Mouse (Mus musculus): ENCODE data around the gene Rpap2. TPM values are rescaled to one million over a fixed set of nuclear protein-coding genes. Genes with fewer than 3 reads are reported as not detected.

Gene Rpap2
- polyA plus RNA-seq, 1 experiment, result 9.7 TPM

GRCm38 (mm10) chr5:107687592-107688498 is 90.7 kb downstream of the Rpap2 start:
- H3K79me2 ChIP-seq (ENCODE audit: control insufficient read depth, insufficient read depth), result no peaks in the 10 kb centered on the region
- H3K4me3 ChIP-seq, result peak overlapping the region; percentile 28
- TF ChIP-seq SRF (IDR thresholded peaks at IDR 0.05; ENCODE audit: control insufficient read depth, insufficient read length, low read depth), result no peak
- TF ChIP-seq MYOG (IDR thresholded peaks at IDR 0.05; ENCODE audit: control insufficient read depth in 1 of 3, insufficient read depth in 1 of 3, insufficient read length in 2 of 3, low read depth in 2 of 3), result peak; percentile 22 to 71 (median 31)
- no peak for TF ChIP-seq CEBPB (IDR thresholded peaks at IDR 0.05; ENCODE audit: insufficient read depth, poor library complexity, severe bottlenecking)
- no peak for TF ChIP-seq TCF3 (IDR thresholded peaks at IDR 0.05; ENCODE audit: insufficient read length, low read depth)
- TF ChIP-seq POLR2AphosphoS2 (IDR thresholded peaks at IDR 0.05; ENCODE audit: insufficient read length, low read depth), result no peak
- TF ChIP-seq REST (IDR thresholded peaks at IDR 0.05; ENCODE audit: insufficient read depth, insufficient read length), result no peak
- TF ChIP-seq MYOD1 (IDR thresholded peaks at IDR 0.05; ENCODE audit: control insufficient read depth in 1 of 3, insufficient read length in 2 of 3, low read depth in 2 of 3), result peak in 2 of 3 experiments; percentile 21 to 87
- TF ChIP-seq MAX (IDR thresholded peaks at IDR 0.05; ENCODE audit: low read depth), result peak; percentile 77
- no peak for TF ChIP-seq USF1 (IDR thresholded peaks at IDR 0.05; ENCODE audit: low read depth)
- TF ChIP-seq POLR2A (IDR thresholded peaks at IDR 0.05; ENCODE audit: insufficient read length, low read depth), result peak; percentile 64
- no peak for TF ChIP-seq TCF12 (IDR thresholded peaks at IDR 0.05; ENCODE audit: insufficient read depth, poor library complexity, severe bottlenecking)
- no peak for TF ChIP-seq E2F4 (IDR thresholded peaks at IDR 0.05; ENCODE audit: insufficient read depth)
- H3K4me2 ChIP-seq (ENCODE audit: low read depth), result peak overlapping the region; percentile 78
- H3K27me3 ChIP-seq (ENCODE audit: control insufficient read depth, insufficient read depth, insufficient read length), result no peaks in the 10 kb centered on the region
- H3ac ChIP-seq (ENCODE audit: control insufficient read depth, insufficient read length), result no peak overlapping the region
- no peaks in the 10 kb centered on the region for H3K36me3 ChIP-seq (ENCODE audit: control insufficient read depth, insufficient read depth)

GRCm38 (mm10) chr5:107688499-107688866 is 91.3 kb downstream of the Rpap2 start:
- H3K79me2 ChIP-seq (ENCODE audit: control insufficient read depth, insufficient read depth), result no peaks in the 10 kb centered on the region
- peak overlapping the region; percentile 28 for H3K4me3 ChIP-seq
- H3K27me3 ChIP-seq (ENCODE audit: control insufficient read depth, insufficient read depth, insufficient read length), result no peaks in the 10 kb centered on the region
- no peaks in the 10 kb centered on the region for H3K36me3 ChIP-seq (ENCODE audit: control insufficient read depth, insufficient read depth)
- H3K4me2 ChIP-seq (ENCODE audit: low read depth), result peak overlapping the region; percentile 78
- TF ChIP-seq TCF12 (IDR thresholded peaks at IDR 0.05; ENCODE audit: insufficient read depth, poor library complexity, severe bottlenecking) (no peak), SRF (IDR thresholded peaks at IDR 0.05; ENCODE audit: control insufficient read depth, insufficient read length, low read depth) (no peak), POLR2A (IDR thresholded peaks at IDR 0.05; ENCODE audit: insufficient read length, low read depth) (no peak), E2F4 (IDR thresholded peaks at IDR 0.05; ENCODE audit: insufficient read depth) (no peak), TCF3 (IDR thresholded peaks at IDR 0.05; ENCODE audit: insufficient read length, low read depth) (no peak), MAX (IDR thresholded peaks at IDR 0.05; ENCODE audit: low read depth) (no peak), USF1 (IDR thresholded peaks at IDR 0.05; ENCODE audit: low read depth) (no peak), CEBPB (IDR thresholded peaks at IDR 0.05; ENCODE audit: insufficient read depth, poor library complexity, severe bottlenecking) (no peak), POLR2AphosphoS2 (IDR thresholded peaks at IDR 0.05; ENCODE audit: insufficient read length, low read depth) (no peak)
- H3ac ChIP-seq (ENCODE audit: control insufficient read depth, insufficient read length), result no peak overlapping the region

- TF ChIP-seq MYOD1 (IDR thresholded peaks at IDR 0.05; ENCODE audit: control insufficient read depth in 1 of 3, insufficient read length in 2 of 3, low read depth in 2 of 3), result no peak
- TF ChIP-seq POLR2AphosphoS2 (IDR thresholded peaks at IDR 0.05; ENCODE audit: insufficient read length, low read depth), result no peak
- no peak for TF ChIP-seq E2F4 (IDR thresholded peaks at IDR 0.05; ENCODE audit: insufficient read depth)
- no peak for TF ChIP-seq REST (IDR thresholded peaks at IDR 0.05; ENCODE audit: insufficient read depth, insufficient read length)
- TF ChIP-seq MAX (IDR thresholded peaks at IDR 0.05; ENCODE audit: low read depth), result no peak
- no peak for TF ChIP-seq SRF (IDR thresholded peaks at IDR 0.05; ENCODE audit: control insufficient read depth, insufficient read length, low read depth)
- no peak for TF ChIP-seq CEBPB (IDR thresholded peaks at IDR 0.05; ENCODE audit: insufficient read depth, poor library complexity, severe bottlenecking)
- no peak for TF ChIP-seq USF1 (IDR thresholded peaks at IDR 0.05; ENCODE audit: low read depth)
- TF ChIP-seq POLR2A (IDR thresholded peaks at IDR 0.05; ENCODE audit: insufficient read length, low read depth), result no peak
- TF ChIP-seq MYOG (IDR thresholded peaks at IDR 0.05; ENCODE audit: control insufficient read depth in 1 of 3, insufficient read depth in 1 of 3, insufficient read length in 2 of 3, low read depth in 2 of 3), result no peak
- TF ChIP-seq TCF12 (IDR thresholded peaks at IDR 0.05; ENCODE audit: insufficient read depth, poor library complexity, severe bottlenecking), result no peak
- TF ChIP-seq TCF3 (IDR thresholded peaks at IDR 0.05; ENCODE audit: insufficient read length, low read depth), result no peak
- no peak overlapping the region for H3K4me3 ChIP-seq
- no peaks in the 10 kb centered on the region for H3K27me3 ChIP-seq (ENCODE audit: control insufficient read depth, insufficient read depth, insufficient read length)
- no peak overlapping the region for H3K4me2 ChIP-seq (ENCODE audit: low read depth)
- no peaks in the 10 kb centered on the region for H3K36me3 ChIP-seq (ENCODE audit: control insufficient read depth, insufficient read depth)
- no peaks in the 10 kb centered on the region for H3K79me2 ChIP-seq (ENCODE audit: control insufficient read depth, insufficient read depth)
- no peak overlapping the region for H3ac ChIP-seq (ENCODE audit: control insufficient read depth, insufficient read length)
Observed at GRCm38 (mm10) chr5:107695019-107695418, 97.8 kb downstream of the Rpap2 start.

GRCm38 (mm10) chr5:107698888-107699287 is 101.7 kb downstream of the Rpap2 start:
- H3K4me2 ChIP-seq (ENCODE audit: low read depth), result no peak overlapping the region
- no peak overlapping the region for H3ac ChIP-seq (ENCODE audit: control insufficient read depth, insufficient read length)
- no peak for TF ChIP-seq POLR2A (IDR thresholded peaks at IDR 0.05; ENCODE audit: insufficient read length, low read depth)
- TF ChIP-seq SRF (IDR thresholded peaks at IDR 0.05; ENCODE audit: control insufficient read depth, insufficient read length, low read depth), result no peak
- no peak for TF ChIP-seq CEBPB (IDR thresholded peaks at IDR 0.05; ENCODE audit: insufficient read depth, poor library complexity, severe bottlenecking)
- TF ChIP-seq TCF3 (IDR thresholded peaks at IDR 0.05; ENCODE audit: insufficient read length, low read depth), result no peak
- TF ChIP-seq E2F4 (IDR thresholded peaks at IDR 0.05; ENCODE audit: insufficient read depth), result no peak
- TF ChIP-seq USF1 (IDR thresholded peaks at IDR 0.05; ENCODE audit: low read depth), result no peak
- TF ChIP-seq REST (IDR thresholded peaks at IDR 0.05; ENCODE audit: insufficient read depth, insufficient read length), result no peak
- no peak for TF ChIP-seq MYOD1 (IDR thresholded peaks at IDR 0.05; ENCODE audit: control insufficient read depth in 1 of 3, insufficient read length in 2 of 3, low read depth in 2 of 3)
- no peak for TF ChIP-seq MYOG (IDR thresholded peaks at IDR 0.05; ENCODE audit: control insufficient read depth in 1 of 3, insufficient read depth in 1 of 3, insufficient read length in 2 of 3, low read depth in 2 of 3)
- no peak for TF ChIP-seq MAX (IDR thresholded peaks at IDR 0.05; ENCODE audit: low read depth)
- no peak for TF ChIP-seq POLR2AphosphoS2 (IDR thresholded peaks at IDR 0.05; ENCODE audit: insufficient read length, low read depth)
- no peak for TF ChIP-seq TCF12 (IDR thresholded peaks at IDR 0.05; ENCODE audit: insufficient read depth, poor library complexity, severe bottlenecking)
- H3K36me3 ChIP-seq (ENCODE audit: control insufficient read depth, insufficient read depth), result no peaks in the 10 kb centered on the region
- H3K79me2 ChIP-seq (ENCODE audit: control insufficient read depth, insufficient read depth), result no peaks in the 10 kb centered on the region
- no peaks in the 10 kb centered on the region for H3K27me3 ChIP-seq (ENCODE audit: control insufficient read depth, insufficient read depth, insufficient read length)
- H3K4me3 ChIP-seq, result no peak overlapping the region

Measured in myocyte (in vitro differentiated cells).